Mouse (Mus musculus): Measurements from ENCODE around the gene Trappc5. TPM values are rescaled to one million over a fixed set of nuclear protein-coding genes. Genes with fewer than 3 reads are reported as not detected.
A peak's percentile ranks its signal among the peaks of the same experiment; 100 is the strongest.

The Trappc5 gene
- polyA plus RNA-seq (2016; fragmentation: Nextera tagmentation; extraction: Ambion mirVana), result 33.3 and 34.1 TPM in 2 replicates

- peak within 1 kb of the TSS; percentile 85 for H3K4me2 ChIP-seq
- H3K9me3 ChIP-seq (replicated peaks), result no peaks in the 10 kb centered on the region
- ATAC-seq (ENCODE audit: insufficient number of reproducible peaks, low FRiP score), result peak; percentile 90
- under 1% methylated on average over 61 of the region's 61 CpGs for WGBS
- H3K27ac ChIP-seq (ENCODE audit: poor library complexity, severe bottlenecking), result peak within 1 kb of the TSS; percentile 92
- H3K27me3 ChIP-seq (replicated peaks), result no peaks in the 10 kb centered on the region
- peaks cover 14% of the 10 kb centered on the region for H3K4me1 ChIP-seq (replicated peaks)
- peaks cover 26% of the 10 kb centered on the region for H3K36me3 ChIP-seq
- peak within 1 kb of the TSS; percentile 99 for H3K9ac ChIP-seq
- H3K4me3 ChIP-seq, result peak within 1 kb of the TSS; percentile 98
Measured at GRCm38 (mm10) chr8:3676131-3676992, at the start of gene Trappc5. Gene Trappc5, plus strand, starts transcription at chr8:3676299.

- ATAC-seq (ENCODE audit: insufficient number of reproducible peaks, low FRiP score), result no peak
- WGBS, result 52% methylated on average over 5 of the region's 5 CpGs
- H3K9ac ChIP-seq, result no peak overlapping the region
- H3K36me3 ChIP-seq, result no peaks in the 10 kb centered on the region
- H3K4me1 ChIP-seq (replicated peaks), result peaks cover 13% of the 10 kb centered on the region
- 0 out of 2 replicates have a peak, but pooled peaks cover 5% of the 10 kb centered on the region for H3K27me3 ChIP-seq (replicated peaks)
- no peaks in the 10 kb centered on the region for H3K9me3 ChIP-seq (replicated peaks)
- no peak overlapping the region for H3K27ac ChIP-seq (ENCODE audit: poor library complexity, severe bottlenecking)
- H3K4me3 ChIP-seq, result no peak overlapping the region
- H3K4me2 ChIP-seq, result no peak overlapping the region
Measured at GRCm38 (mm10) chr8:3626971-3627370, 49.1 kb upstream of the Trappc5 start.

GRCm38 (mm10) chr8:3628014-3628413, 48.1 kb upstream of the Trappc5 start:
- no peaks in the 10 kb centered on the region for H3K9me3 ChIP-seq (replicated peaks)
- H3K4me3 ChIP-seq, result no peak overlapping the region
- no peak for ATAC-seq (ENCODE audit: insufficient number of reproducible peaks, low FRiP score)
- H3K36me3 ChIP-seq, result no peaks in the 10 kb centered on the region
- 24% methylated on average over 5 of the region's 5 CpGs for WGBS
- H3K4me1 ChIP-seq (replicated peaks), result peaks cover 9% of the 10 kb centered on the region
- H3K27ac ChIP-seq (ENCODE audit: poor library complexity, severe bottlenecking), result no peak overlapping the region
- 0 out of 2 replicates have a peak, but pooled peaks cover 5% of the 10 kb centered on the region for H3K27me3 ChIP-seq (replicated peaks)
- H3K9ac ChIP-seq, result no peak overlapping the region
- no peak overlapping the region for H3K4me2 ChIP-seq

- Histone ChIP-seq H3K9me3 (replicated peaks) (no peaks in the 10 kb centered on the region), H3K4me2 (peak within 1 kb of the TSS; percentile 77), H3K4me3 (peak within 1 kb of the TSS; percentile 69), H3K4me1 (replicated peaks) (peaks cover 9% of the 10 kb centered on the region), H3K27me3 (replicated peaks) (0 out of 2 replicates have a peak, but pooled peaks cover 5% of the 10 kb centered on the region), H3K36me3 (peaks cover 25% of the 10 kb centered on the region), H3K9ac (peak within 1 kb of the TSS; percentile 68), H3K27ac (ENCODE audit: poor library complexity, severe bottlenecking) (no peak within 1 kb of the TSS)
- peak; percentile 91 for ATAC-seq (ENCODE audit: insufficient number of reproducible peaks, low FRiP score)
- WGBS, result 6% methylated on average over 47 of the region's 47 CpGs
Measured at GRCm38 (mm10) chr8:3630647-3631477, 45.2 kb upstream of the Trappc5 start, which contains the start of gene Stxbp2. Gene Stxbp2, plus strand, starts transcription at chr8:3630955.

GRCm38 (mm10) chr8:3631478-3631875, 44.6 kb upstream of the Trappc5 start:
- 0 out of 2 replicates have a peak, but pooled peaks cover 5% of the 10 kb centered on the region for H3K27me3 ChIP-seq (replicated peaks)
- peak overlapping the region; percentile 77 for H3K4me2 ChIP-seq
- ATAC-seq (ENCODE audit: insufficient number of reproducible peaks, low FRiP score), result peak; percentile 70; the same call in 1 of the 2 replicates

GRCm38 (mm10) chr8:3645804-3646203, 30.3 kb upstream of the Trappc5 start:
- no peak overlapping the region for H3K9ac ChIP-seq
- no peak overlapping the region for H3K27ac ChIP-seq (ENCODE audit: poor library complexity, severe bottlenecking)
- no peak overlapping the region for H3K4me2 ChIP-seq
- 16% methylated on average over 5 of the region's 5 CpGs for WGBS
- no peak for ATAC-seq (ENCODE audit: insufficient number of reproducible peaks, low FRiP score)
- no peaks in the 10 kb centered on the region for H3K27me3 ChIP-seq (replicated peaks)
- H3K9me3 ChIP-seq (replicated peaks), result no peaks in the 10 kb centered on the region
- H3K36me3 ChIP-seq, result peaks cover 20% of the 10 kb centered on the region; the same call in 1 of the 2 replicates
- H3K4me3 ChIP-seq, result no peak overlapping the region
- H3K4me1 ChIP-seq (replicated peaks), result no peaks in the 10 kb centered on the region

More at GRCm38 (mm10) chr8:3631478-3631875, 44.6 kb upstream of the Trappc5 start:
- 12% methylated on average over 8 of the region's 8 CpGs for whole genome bisulfite sequencing
- Histone ChIP-seq H3K4me3 (peak overlapping the region; percentile 69), H3K9me3 (replicated peaks) (no peaks in the 10 kb centered on the region), H3K27ac (ENCODE audit: poor library complexity, severe bottlenecking) (no peak overlapping the region), H3K9ac (peak overlapping the region; percentile 68), H3K4me1 (replicated peaks) (peaks cover 9% of the 10 kb centered on the region), H3K36me3 (peaks cover 31% of the 10 kb centered on the region)

- Histone ChIP-seq H3K9ac (no peak overlapping the region), H3K27me3 (replicated peaks) (no peaks in the 10 kb centered on the region), H3K4me2 (no peak overlapping the region), H3K9me3 (replicated peaks) (no peaks in the 10 kb centered on the region), H3K4me1 (replicated peaks) (no peaks in the 10 kb centered on the region), H3K36me3 (peaks cover 8% of the 10 kb centered on the region; the same call in 1 of the 2 replicates), H3K27ac (ENCODE audit: poor library complexity, severe bottlenecking) (no peak overlapping the region), H3K4me3 (no peak overlapping the region)
- WGBS, result 77% methylated on average over 6 of the region's 6 CpGs
- ATAC-seq (ENCODE audit: insufficient number of reproducible peaks, low FRiP score), result no peak
Measured at GRCm38 (mm10) chr8:3646824-3647531, 29.1 kb upstream of the Trappc5 start.

- Histone ChIP-seq H3K9ac (no peak overlapping the region), H3K4me2 (no peak overlapping the region), H3K4me3 (no peak overlapping the region), H3K36me3 (peaks cover 6% of the 10 kb centered on the region; the same call in 1 of the 2 replicates), H3K4me1 (replicated peaks) (no peaks in the 10 kb centered on the region), H3K9me3 (replicated peaks) (no peaks in the 10 kb centered on the region), H3K27ac (ENCODE audit: poor library complexity, severe bottlenecking) (no peak overlapping the region), H3K27me3 (replicated peaks) (no peaks in the 10 kb centered on the region)
- ATAC-seq (ENCODE audit: insufficient number of reproducible peaks, low FRiP score), result no peak
- 71% methylated on average over 4 of the region's 4 CpGs for WGBS
Measured at GRCm38 (mm10) chr8:3647561-3647960, 28.5 kb upstream of the Trappc5 start.

GRCm38 (mm10) chr8:3648268-3648667, 27.8 kb upstream of the Trappc5 start:
- no peaks in the 10 kb centered on the region for H3K27me3 ChIP-seq (replicated peaks)
- ATAC-seq (ENCODE audit: insufficient number of reproducible peaks, low FRiP score), result no peak
- WGBS, result 66% methylated on average over 2 of the region's 2 CpGs
- no peaks in the 10 kb centered on the region for H3K4me1 ChIP-seq (replicated peaks)
- no peak overlapping the region for H3K4me3 ChIP-seq
- no peaks in the 10 kb centered on the region for H3K9me3 ChIP-seq (replicated peaks)
- H3K36me3 ChIP-seq, result no peaks in the 10 kb centered on the region
- no peak overlapping the region for H3K4me2 ChIP-seq
- H3K27ac ChIP-seq (ENCODE audit: poor library complexity, severe bottlenecking), result no peak overlapping the region
- H3K9ac ChIP-seq, result no peak overlapping the region

GRCm38 (mm10) chr8:3648990-3649389, 27.1 kb upstream of the Trappc5 start:
- Histone ChIP-seq H3K9me3 (replicated peaks) (no peaks in the 10 kb centered on the region), H3K4me2 (peak overlapping the region; percentile 17; the same call in 1 of the 2 replicates), H3K9ac (no peak overlapping the region), H3K4me3 (no peak overlapping the region), H3K27ac (ENCODE audit: poor library complexity, severe bottlenecking) (no peak overlapping the region), H3K4me1 (replicated peaks) (no peaks in the 10 kb centered on the region), H3K27me3 (replicated peaks) (no peaks in the 10 kb centered on the region), H3K36me3 (no peaks in the 10 kb centered on the region)
- WGBS, result 52% methylated on average over 1 of the region's 1 CpGs
- ATAC-seq (ENCODE audit: insufficient number of reproducible peaks, low FRiP score), result no peak
